Mouse (Mus musculus) ES-E14 (cell line): ENCODE data around the gene Stpg1. TPM values are rescaled to one million over a fixed set of nuclear protein-coding genes. Genes with fewer than 3 reads are reported as not detected.

ENCODE experiments used
- DNase-seq: peaks from one replicate; pipeline ENCODE4 v3.0.0-alpha.2; 2013; ENCODE audit warnings: low read depth, low spot score
- H3K27ac ChIP-seq: 2 replicates; pipeline ENCODE4 v1.5.1; 2012; ENCODE audit warnings: low read depth, mild to moderate bottlenecking, low read length, moderate library complexity, mixed read lengths; ENCODE audit not compliant: poor library complexity, insufficient read depth, severe bottlenecking
- H3K36me3 ChIP-seq: 2 replicates; pipeline ENCODE4 v1.6.1; 2012; ENCODE audit warnings: mild to moderate bottlenecking, low read length, moderate library complexity, mixed read lengths; ENCODE audit not compliant: control insufficient read depth, poor library complexity, insufficient read depth, severe bottlenecking
- H3K4me1 ChIP-seq, 2 experiments: fragments of 150-350 bp in 1 of 2; sonication (generic) in 1 of 2; 2 replicates each; pipeline ENCODE4 v1.6.1; 2012; ENCODE audit warnings: low read length in 2 of 2, mild to moderate bottlenecking in 1 of 2, mixed read lengths in 1 of 2; ENCODE audit not compliant: control insufficient read depth in 2 of 2, insufficient read depth in 2 of 2, poor library complexity in 1 of 2
- H3K4me3 ChIP-seq, 2 experiments: fragments of 150-350 bp in 1 of 2; sonication (generic) in 1 of 2; 2 replicates each; pipeline ENCODE4 v1.5.1; 2012; ENCODE audit warnings: low read length in 2 of 2, low read depth in 1 of 2, mild to moderate bottlenecking in 1 of 2, mixed read lengths in 1 of 2; ENCODE audit not compliant: insufficient read depth in 1 of 2, poor library complexity in 1 of 2, severe bottlenecking in 1 of 2
- H3K9ac ChIP-seq: 2 replicates; pipeline ENCODE4 v1.6.1; 2012; ENCODE audit warnings: low read depth, mild to moderate bottlenecking, low read length, mixed read lengths; ENCODE audit not compliant: poor library complexity, insufficient read depth, severe bottlenecking
- H3K9me3 ChIP-seq: fragments of 150-350 bp; sonication (generic); 2 replicates; pipeline ENCODE4 v1.6.1; 2012; ENCODE audit warnings: low read depth, mild to moderate bottlenecking, low read length; ENCODE audit not compliant: control insufficient read depth, insufficient read depth
- CHD2 ChIP-seq: IDR thresholded peaks from 2 replicates; pipeline ENCODE4 v1.6.1; 2014; ENCODE audit warnings: mild to moderate bottlenecking, low read depth, low read length, inconsistent platforms
- HCFC1 ChIP-seq: IDR thresholded peaks from 2 replicates; pipeline ENCODE4 v1.6.1; 2012; ENCODE audit warnings: low read length, inconsistent platforms, borderline replicate concordance; ENCODE audit not compliant: insufficient read depth
- MAFK ChIP-seq: IDR thresholded peaks from 2 replicates; pipeline ENCODE4 v1.6.1; 2014; ENCODE audit warnings: mild to moderate bottlenecking, low read depth, low read length, inconsistent platforms; ENCODE audit not compliant: insufficient read depth
- ZC3H11A ChIP-seq: IDR thresholded peaks from 2 replicates; pipeline ENCODE4 v1.6.1; 2012; ENCODE audit warnings: low read depth, mild to moderate bottlenecking, inconsistent platforms, low read length, borderline replicate concordance
- ZNF384 ChIP-seq: IDR thresholded peaks from 2 replicates; pipeline ENCODE4 v1.6.1; 2012; ENCODE audit warnings: low read depth, low read length, inconsistent platforms
- in situ Hi-C, 2 experiments: fragments of 600-800 bp; cut with MboI; formaldehyde crosslinking; loops; one replicate each; pipeline ENCODE4 v1.15.1; 2025; ENCODE audit warnings: low sequenced_read_pairs in 2 of 2, inconsistent platforms in 1 of 2; ENCODE audit not compliant: unreplicated experiment in 2 of 2
- total RNA-seq: library from RNA; depleted of rRNA; stranded (reverse); fragments of 300-350 nt; gene quantifications from 2 replicates; pipeline ENCODE4 v1.2.3, GENCODE M21; 2012

The Stpg1 gene
- total RNA-seq, 1 experiment: 0.09 TPM

- in situ Hi-C loops: loop anchor here in 1 of 2 experiments (10.0 kb wide), 1 partner anchor 141 kb away; no protein-coding TSS in a partner anchor
- H3K36me3 ChIP-seq: no peaks in the 10 kb centered on the region
- H3K9ac ChIP-seq: no peak overlapping the region
- peaks cover 3 to 11% of the 10 kb centered on the region in 2 experiments; a peak in 2 of 4 replicates for H3K4me1 ChIP-seq
- DNase-seq: no peak
- H3K9me3 ChIP-seq: no peaks in the 10 kb centered on the region
- H3K27ac ChIP-seq: no peak overlapping the region
- H3K4me3 ChIP-seq: no peak overlapping the region
- no peak for TF ChIP-seq ZC3H11A
- no peak for TF ChIP-seq CHD2
- TF ChIP-seq HCFC1: no peak
- TF ChIP-seq ZNF384: no peak
- TF ChIP-seq MAFK: no peak
These were observed 29.3 kb downstream of the Stpg1 start for GRCm38 (mm10) chr4:135523939-135524338.

- Histone ChIP-seq H3K4me1 (peaks cover 3 to 11% of the 10 kb centered on the region in 2 experiments; a peak in 2 of 4 replicates), H3K36me3 (no peaks in the 10 kb centered on the region), H3K9ac (no peak overlapping the region; the same call in 1 of the 2 replicates), H3K9me3 (no peaks in the 10 kb centered on the region), H3K27ac (no peak overlapping the region), H3K4me3 (peak overlapping the region in 1 of 2 experiments; percentile 15; a peak in 2 of 4 replicates)
- TF ChIP-seq HCFC1 (no peak), ZNF384 (no peak), ZC3H11A (no peak), CHD2 (no peak)
- in situ Hi-C loops: loop anchor here in 1 of 2 experiments (10.0 kb wide), 1 partner anchor 140 kb away; no protein-coding TSS in a partner anchor
- DNase-seq: no peak
These were observed 30.5 kb downstream of the Stpg1 start for GRCm38 (mm10) chr4:135525057-135525456.

DNA sequence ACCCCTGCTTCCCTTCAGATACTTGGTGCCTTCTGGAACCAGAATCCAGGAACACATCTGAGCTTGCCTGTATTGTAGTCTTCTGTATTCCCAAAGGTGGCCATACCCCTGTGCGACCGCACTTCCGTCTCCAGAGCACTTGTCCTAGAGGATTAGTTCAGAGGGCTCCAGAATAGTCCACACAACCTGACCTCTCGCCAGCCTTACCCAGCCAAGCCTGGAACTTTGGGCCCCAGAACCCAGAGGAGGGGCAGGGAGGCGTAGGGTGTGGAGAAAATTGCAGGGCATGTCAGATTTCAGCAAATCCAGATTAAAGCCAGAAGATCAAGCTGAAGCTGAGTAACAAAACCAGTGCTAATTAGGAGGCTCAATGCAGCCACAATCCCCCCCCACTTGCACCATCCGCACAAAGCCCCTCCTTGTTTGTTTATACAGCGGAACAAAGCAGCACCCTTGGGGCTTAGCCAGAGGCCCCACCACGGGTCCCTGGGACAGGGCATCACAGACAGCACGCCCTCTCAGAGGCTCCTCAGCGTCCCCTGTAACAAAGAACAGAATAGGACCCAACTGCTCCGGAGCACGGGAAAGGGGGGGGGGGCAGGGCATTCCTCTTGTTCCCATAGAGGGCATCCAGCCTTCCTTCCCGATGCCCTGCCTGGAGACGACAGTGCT, 31.6 kb downstream of the Stpg1 start:
- Histone ChIP-seq H3K4me3 (no peak overlapping the region), H3K4me1 (peaks cover 0 to 11% of the 10 kb centered on the region in 2 experiments; a peak in 1 of 4 replicates), H3K27ac (no peak overlapping the region), H3K36me3 (no peaks in the 10 kb centered on the region), H3K9ac (no peak overlapping the region), H3K9me3 (no peaks in the 10 kb centered on the region)
- in situ Hi-C loops: loop anchor here in 1 of 2 experiments (10.0 kb wide), 1 partner anchor 139 kb away; no protein-coding TSS in a partner anchor
- DNase-seq: no peak
- TF ChIP-seq CHD2 (no peak), ZNF384 (no peak), ZC3H11A (no peak), MAFK (no peak), HCFC1 (no peak)

DNA sequence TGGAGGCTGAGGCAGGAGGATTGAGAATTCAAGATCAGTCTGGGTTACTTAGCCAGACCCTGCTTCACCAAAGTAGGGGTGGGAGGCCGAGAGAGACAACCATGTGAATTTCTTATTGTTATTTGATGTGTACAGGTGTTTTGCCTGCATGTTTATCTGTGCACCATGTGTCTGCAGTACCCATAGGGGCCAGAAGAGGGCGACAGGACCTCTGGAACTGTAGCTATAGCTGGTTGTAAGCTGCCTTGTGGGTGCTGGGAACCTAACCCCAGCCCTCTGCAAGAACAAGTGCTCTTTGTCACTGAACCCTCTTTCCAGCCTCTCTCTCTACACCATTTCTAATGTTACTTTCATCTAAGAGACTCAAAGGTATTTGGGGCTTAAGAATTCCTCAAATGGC, 35.7 kb downstream of the Stpg1 start:
- H3K27ac ChIP-seq: no peak overlapping the region
- TF ChIP-seq HCFC1: no peak
- peak; percentile 61; the same call in 1 of the 2 replicates for TF ChIP-seq ZC3H11A
- no peak for TF ChIP-seq ZNF384
- no peak for TF ChIP-seq CHD2
- no peak for TF ChIP-seq MAFK
- no peak overlapping the region for H3K9ac ChIP-seq
- in situ Hi-C loops: no loop called here
- H3K9me3 ChIP-seq: no peaks in the 10 kb centered on the region
- DNase-seq: no peak
- H3K4me3 ChIP-seq: no peak overlapping the region
- no peaks in the 10 kb centered on the region for H3K36me3 ChIP-seq
- peaks cover 3 to 17% of the 10 kb centered on the region in 2 experiments; a peak in 3 of 4 replicates for H3K4me1 ChIP-seq
